Mouse (Mus musculus): Measurements from ENCODE around the gene P2rx5.

DNA sequence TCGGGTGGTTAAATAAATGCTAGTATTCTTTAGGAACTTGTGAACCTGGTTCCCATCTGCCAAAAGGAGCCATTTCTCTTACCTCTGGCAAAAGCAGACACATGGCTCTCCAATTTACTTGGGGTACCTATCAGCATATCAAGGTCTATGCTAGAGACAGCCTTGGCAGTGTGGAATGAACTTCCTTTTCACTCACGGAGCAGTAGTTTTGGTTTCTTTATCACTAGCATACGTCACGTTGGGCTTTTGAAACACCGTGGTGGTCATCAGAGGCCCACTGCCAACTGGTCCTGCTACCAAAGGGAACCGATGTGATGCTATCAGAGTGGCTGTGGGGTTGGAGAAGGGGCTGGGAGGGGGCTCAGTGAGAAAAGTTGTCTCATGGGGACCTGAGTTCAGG is 27.2 kb upstream of the P2rx5 start:
- TF ChIP-seq CTCF (IDR thresholded peaks at IDR 0.05; ENCODE audit: borderline replicate concordance, insufficient read depth, low read length) (no peak), POLR2A (IDR thresholded peaks at IDR 0.05; ENCODE audit: low read depth, low read length) (no peak)

All from embryonic fibroblast, embryonic 13.5 days (primary cell).